Mouse (Mus musculus) cerebellum, adult (tissue): Measurements from ENCODE around the gene Itga5.

ENCODE experiments used
- ATAC-seq: cut with Nextera tagmentation; 2 replicates; pipeline ENCODE4 v1.9.2; 2017; ENCODE audit warnings: mild to moderate bottlenecking, moderate library complexity, mixed read lengths; ENCODE audit not compliant: insufficient number of reproducible peaks, low FRiP score, low TSS enrichment

The Itga5 gene

GRCm38 (mm10) chr15:103298861-103299616 is 67.5 kb downstream of the Itga5 start:
- no peak for ATAC-seq

GRCm38 (mm10) chr15:103298026-103298425 is 68.5 kb downstream of the Itga5 start:
- no peak for ATAC-seq

GRCm38 (mm10) chr15:103297313-103297712 is 69.2 kb downstream of the Itga5 start:
- ATAC-seq = no peak

GRCm38 (mm10) chr15:103295851-103296250 is 70.7 kb downstream of the Itga5 start:
- ATAC-seq = no peak

- ATAC-seq = no peak
These were observed 71.9 kb downstream of the Itga5 start for GRCm38 (mm10) chr15:103294649-103295048.
